Mouse (Mus musculus) mouse trophoblast stem cell (cell line): ENCODE results near the gene Golm1.
"Not testable (repeated sequence)": the region's sequence is repeated elsewhere in the genome, so short reads cannot be mapped to it uniquely, and the experiment has no call there.

Source experiments
- in situ Hi-C, 2 experiments: fragments of 300-500 bp; cut with MseI, MboI; formaldehyde crosslinking; loops; 2 replicates in 1 of 2; 3 replicates in 1 of 2; pipeline ENCODE4 v1.15.1; 2025

Gene Golm1

GRCm38 (mm10) chr13:59675151-59676011, at the start of gene Golm1:
Golm1 (minus strand) TSS chr13:59675811.
- in situ Hi-C loops = no loop called here

GRCm38 (mm10) chr13:59722089-59722488, 46.5 kb upstream of the Golm1 start:
- in situ Hi-C loops = not testable (repeated sequence)

GRCm38 (mm10) chr13:59719475-59719874, 43.9 kb upstream of the Golm1 start:
- in situ Hi-C loops = no loop called here

GRCm38 (mm10) chr13:59718857-59719440, 43.3 kb upstream of the Golm1 start:
- in situ Hi-C loops = not testable (repeated sequence)

- in situ Hi-C loops = no loop called here
Observed at GRCm38 (mm10) chr13:59713710-59714109, 38.1 kb upstream of the Golm1 start.

- in situ Hi-C loops = not testable (repeated sequence)
Observed at GRCm38 (mm10) chr13:59711984-59712383, 36.4 kb upstream of the Golm1 start, which contains the start of gene Spata31d1b. Spata31d1b (plus strand) TSS chr13:59712284.

- in situ Hi-C loops = no loop called here
Observed at GRCm38 (mm10) chr13:59710230-59710629, 34.6 kb upstream of the Golm1 start, which contains the start of gene Spata31d1a. Spata31d1a (minus strand) TSS chr13:59710330.

- in situ Hi-C loops = no loop called here
Observed at GRCm38 (mm10) chr13:59704562-59704961, 29.0 kb upstream of the Golm1 start.

GRCm38 (mm10) chr13:59703514-59703913, 27.9 kb upstream of the Golm1 start:
- in situ Hi-C loops = no loop called here

GRCm38 (mm10) chr13:59700137-59700536, 24.5 kb upstream of the Golm1 start:
- in situ Hi-C loops = not testable (repeated sequence)

- in situ Hi-C loops = no loop called here
Observed at GRCm38 (mm10) chr13:59699131-59699530, 23.5 kb upstream of the Golm1 start.

GRCm38 (mm10) chr13:59695781-59696180, 20.2 kb upstream of the Golm1 start:
- in situ Hi-C loops = no loop called here

- in situ Hi-C loops = no loop called here
Observed at GRCm38 (mm10) chr13:59694008-59694407, 18.4 kb upstream of the Golm1 start, which contains the start of gene 4921517D22Rik. 4921517D22Rik (minus strand) TSS chr13:59694108.

GRCm38 (mm10) chr13:59691478-59691877, 15.9 kb upstream of the Golm1 start:
- in situ Hi-C loops = no loop called here

GRCm38 (mm10) chr13:59690576-59690975, 15.0 kb upstream of the Golm1 start:
- in situ Hi-C loops = no loop called here

GRCm38 (mm10) chr13:59689843-59690242, 14.2 kb upstream of the Golm1 start:
- in situ Hi-C loops = no loop called here

- in situ Hi-C loops = no loop called here
Observed at GRCm38 (mm10) chr13:59689313-59689712, 13.7 kb upstream of the Golm1 start.

- in situ Hi-C loops = no loop called here
Observed at GRCm38 (mm10) chr13:59688338-59688770, 12.7 kb upstream of the Golm1 start.

- in situ Hi-C loops = no loop called here
Observed at GRCm38 (mm10) chr13:59685236-59685635, 9.6 kb upstream of the Golm1 start.

- in situ Hi-C loops = no loop called here
Observed at GRCm38 (mm10) chr13:59682629-59683028, 7.0 kb upstream of the Golm1 start.

GRCm38 (mm10) chr13:59679908-59680307, 4.3 kb upstream of the Golm1 start:
- in situ Hi-C loops = no loop called here

GRCm38 (mm10) chr13:59679306-59679705, 3.7 kb upstream of the Golm1 start:
- in situ Hi-C loops = no loop called here
